9 mouse cellular contexts compared by ENCODE assay signal in genomic region chr10:7391561-7391934, GRCm38 (mm10).
DNase-seq lines count a peak whose midpoint lies in the region; ATAC-seq and TF ChIP-seq lines count a peak whose summit lies in the region.
"Had no signal": no experiment of that assay in that cellular context is flagged by ENCODE, and none has a peak within 500 bp of the region (broad histone marks: within the 10 kb centered on the region; RNA-seq: fewer than 3 reads in every experiment).

No protein-coding gene starts in this region.

- peak; percentile 9 to 23 for DNase-seq in cerebellum, postnatal 25 days
- no peak for DNase-seq in cerebellum, postnatal 4 days (ENCODE audit: low spot score in 2 of 2)
- DNase-seq in kidney, postnatal 0 days (ENCODE audit: low spot score), result peak; percentile 22
- no peak for DNase-seq in neural tube, embryonic 11.5 days (ENCODE audit: low spot score)
- no peak for DNase-seq in adrenal gland, adult 8-10 months

- H3K27me3 ChIP-seq in E14TG2a.4 (ENCODE audit: insufficient read depth, low read length), result peaks cover 52% of the 10 kb centered on the region
- peaks cover 46% of the 10 kb centered on the region for H3K27me3 ChIP-seq in forebrain, embryonic 13.5 days
- H3K27me3 ChIP-seq in kidney, postnatal 0 days (ENCODE audit: insufficient read depth, low read length), result peaks cover 18% of the 10 kb centered on the region; the same call in 1 of the 2 replicates
- peaks cover 31% of the 10 kb centered on the region for H3K27me3 ChIP-seq in neural tube, embryonic 11.5 days (ENCODE audit: control insufficient read depth, insufficient read depth, low read length)
- H3K27me3 ChIP-seq: CH12.LX had no signal

- no peaks in the 10 kb centered on the region for H3K36me3 ChIP-seq in E14TG2a.4 (ENCODE audit: insufficient read depth, low read length)
- H3K36me3 ChIP-seq in forebrain, embryonic 13.5 days (ENCODE audit: poor library complexity, severe bottlenecking), result no peaks in the 10 kb centered on the region
- no peaks in the 10 kb centered on the region for H3K36me3 ChIP-seq in kidney, postnatal 0 days (ENCODE audit: insufficient read depth, low read length)
- no peaks in the 10 kb centered on the region for H3K36me3 ChIP-seq in neural tube, embryonic 11.5 days (ENCODE audit: control insufficient read depth, insufficient read depth, low read length)

- peak overlapping the region; percentile 99 for H3K4me2 ChIP-seq in forebrain, embryonic 13.5 days
- peak overlapping the region; percentile 99 for H3K4me2 ChIP-seq in kidney, postnatal 0 days (ENCODE audit: low read length)
- peak overlapping the region; percentile 97 for H3K4me2 ChIP-seq in neural tube, embryonic 11.5 days (ENCODE audit: low read depth)

- no peak for TF ChIP-seq CTCF in E14TG2a.4 (conservative IDR thresholded peaks at IDR 0.05; ENCODE audit: low read length)
- TF ChIP-seq CTCF in kidney, postnatal 0 days (IDR thresholded peaks at IDR 0.05; ENCODE audit: low read depth), result no peak

- under 1% methylated on average over 14 of the region's 20 CpGs for WGBS in forebrain, embryonic 13.5 days
- WGBS in kidney, postnatal 0 days, result under 1% methylated on average over 19 of the region's 20 CpGs
- WGBS in neural tube, embryonic 11.5 days, result 0% methylated on average over 20 of the region's 20 CpGs

- H3K4me1 ChIP-seq in E14TG2a.4 (replicated peaks; ENCODE audit: low read depth, low read length), result peaks cover 20% of the 10 kb centered on the region
- H3K4me1 ChIP-seq in forebrain, embryonic 13.5 days, result peaks cover 22% of the 10 kb centered on the region
- peaks cover 11% of the 10 kb centered on the region; the same call in 1 of the 2 replicates for H3K4me1 ChIP-seq in kidney, postnatal 0 days (replicated peaks; ENCODE audit: insufficient read depth, low read length)
- peaks cover 4% of the 10 kb centered on the region; the same call in 1 of the 2 replicates for H3K4me1 ChIP-seq in neural tube, embryonic 11.5 days (ENCODE audit: control insufficient read depth, insufficient read depth, low read length)

- H3K4me3 ChIP-seq in E14TG2a.4 (replicated peaks; ENCODE audit: low read length), result peak overlapping the region; percentile 76
- H3K4me3 ChIP-seq in forebrain, embryonic 13.5 days, result peak overlapping the region; percentile 61
- H3K4me3 ChIP-seq in kidney, postnatal 0 days (replicated peaks; ENCODE audit: low read depth, low read length), result peak overlapping the region; percentile 63
- H3K4me3 ChIP-seq in neural tube, embryonic 11.5 days (ENCODE audit: low read depth, low read length), result peak overlapping the region; percentile 54

- H3K9me3 ChIP-seq in E14TG2a.4 (ENCODE audit: low read length), result peaks cover 32% of the 10 kb centered on the region
- H3K9me3 ChIP-seq in forebrain, embryonic 13.5 days (replicated peaks), result no peaks in the 10 kb centered on the region
- no peaks in the 10 kb centered on the region for H3K9me3 ChIP-seq in kidney, postnatal 0 days (replicated peaks; ENCODE audit: low read length)
- H3K9me3 ChIP-seq in neural tube, embryonic 11.5 days (ENCODE audit: control insufficient read depth, low read length), result no peaks in the 10 kb centered on the region

- H3K27ac ChIP-seq in forebrain, embryonic 13.5 days, result no peak overlapping the region
- no peak overlapping the region for H3K27ac ChIP-seq in kidney, postnatal 0 days
- no peak overlapping the region for H3K27ac ChIP-seq in neural tube, embryonic 11.5 days (ENCODE audit: low read depth, low read length)

- peak; percentile 60 for ATAC-seq in forebrain, embryonic 13.5 days
- peak; percentile 63 for ATAC-seq in kidney, postnatal 0 days (replicated peaks; ENCODE audit: low FRiP score, low read depth)
- peak; percentile 30; the same call in 1 of the 2 replicates for ATAC-seq in neural tube, embryonic 11.5 days (ENCODE audit: insufficient read depth, low FRiP score, low TSS enrichment)
- no peak for ATAC-seq in monocyte, adult 5-6 weeks (replicated peaks; ENCODE audit: insufficient number of reproducible peaks, low FRiP score, low TSS enrichment, poor library complexity, severe bottlenecking)

- H3K9ac ChIP-seq in forebrain, embryonic 13.5 days, result peak overlapping the region; percentile 61
- H3K9ac ChIP-seq in kidney, postnatal 0 days (ENCODE audit: low read depth, low read length), result 0 out of 2 replicates have a peak overlapping the region, but pooled peaks have one; percentile 40
- H3K9ac ChIP-seq in neural tube, embryonic 11.5 days (ENCODE audit: low read length), result no peak overlapping the region; the same call in 1 of the 2 replicates

Comparison
In these comparisons a context has a peak if more than half of its experiments do, and no peak if none do; other contexts are left out.
1. DNase-seq: peak in cerebellum, postnatal 25 days (2 of 2) and kidney, postnatal 0 days (single experiment); none in cerebellum, postnatal 4 days (0 of 2), neural tube, embryonic 11.5 days (single experiment) and adrenal gland, adult 8-10 months (single experiment).
2. Peak in every context shown above with its lines, with median percentiles within 50 percentile points of each other: H3K4me3 ChIP-seq and H3K4me2 ChIP-seq.